Mouse (Mus musculus): ENCODE results near the gene Metap2.

- TF ChIP-seq CTCF (IDR thresholded peaks at IDR 0.05) = no peak
- no peak for TF ChIP-seq EP300 (IDR thresholded peaks at IDR 0.05)
These were observed 15.4 kb upstream of the Metap2 start for GRCm38 (mm10) chr10:93912136-93912855.
